Mouse (Mus musculus) hindbrain, embryonic 13.5 days (tissue): ENCODE measurements around the gene Atp5h. TPM values are rescaled to one million over a fixed set of nuclear protein-coding genes. Genes with fewer than 3 reads are reported as not detected.
A peak's percentile ranks its signal among the peaks of the same experiment; 100 is the strongest.

Experiments used
- ATAC-seq: fragments of 200-750 bp; cut with Nextera tagmentation; 2 replicates; pipeline ENCODE4 v1.8.0; 2017; ENCODE audit warnings: moderate TSS enrichment; ENCODE audit not compliant: low FRiP score
- H3K27ac ChIP-seq: fragments of 300-500 bp; sonication (generic); 2 replicates; pipeline ENCODE4 v1.5.1; 2015; ENCODE audit warnings: inconsistent platforms, mild to moderate bottlenecking, moderate library complexity
- H3K27me3 ChIP-seq: fragments of 300-500 bp; sonication (generic); 2 replicates; pipeline ENCODE4 v1.6.1; 2015; ENCODE audit warnings: mild to moderate bottlenecking, inconsistent platforms
- H3K36me3 ChIP-seq: fragments of 300-500 bp; sonication (generic); 2 replicates; pipeline ENCODE4 v1.6.1; 2015; ENCODE audit warnings: mild to moderate bottlenecking, inconsistent platforms
- H3K4me1 ChIP-seq: fragments of 300-500 bp; sonication (generic); replicated peaks from 2 replicates; pipeline ENCODE4 v1.6.1; 2015; ENCODE audit warnings: inconsistent platforms
- H3K4me2 ChIP-seq: fragments of 300-500 bp; sonication (generic); 2 replicates; pipeline ENCODE4 v1.6.1; 2015; ENCODE audit warnings: inconsistent platforms, mild to moderate bottlenecking, moderate library complexity
- H3K4me3 ChIP-seq: fragments of 300-500 bp; sonication (generic); 2 replicates; pipeline ENCODE4 v1.5.1; 2015; ENCODE audit warnings: mild to moderate bottlenecking, inconsistent platforms
- H3K9ac ChIP-seq: fragments of 300-500 bp; sonication (generic); 2 replicates; pipeline ENCODE4 v1.6.1; 2015; ENCODE audit warnings: mild to moderate bottlenecking, inconsistent platforms
- H3K9me3 ChIP-seq: fragments of 300-500 bp; sonication (generic); 2 replicates; pipeline ENCODE4 v1.6.1; 2016; ENCODE audit warnings: inconsistent platforms
- WGBS: fragments of 180-500 bp; shearing (Covaris S2); methylation state at CpG from one replicate; pipeline ENCODE4 v1.1.7; 2015; 5-methylcytosine and 5-hydroxymethylcytosine counted together
- microRNA-seq: library from miRNA; unstranded; fragments of <30 nt; microRNA quantifications from one replicate; pipeline ENCODE4, GENCODE M21; 2016
- polyA plus RNA-seq: library from polyadenylated mRNA; unstranded; fragments of >200 nt; fragmentation: Nextera tagmentation; extraction: Ambion mirVana; gene quantifications from 2 replicates; pipeline ENCODE4 v1.2.1, GENCODE M21; 2015

The Atp5h gene
- polyA plus RNA-seq, 1 experiment from 2014 or later: 956 TPM

- H3K27me3 ChIP-seq: peaks cover 42% of the 10 kb centered on the region
- WGBS: 48% methylated on average over 8 of the region's 8 CpGs
Measured at GRCm38 (mm10) chr11:115371354-115371753, 48.4 kb downstream of the Atp5h start.

GRCm38 (mm10) chr11:115370368-115370767 is 49.4 kb downstream of the Atp5h start:
- ATAC-seq: no peak
- WGBS: 57% methylated on average over 7 of the region's 7 CpGs

More at GRCm38 (mm10) chr11:115371354-115371753, 48.4 kb downstream of the Atp5h start:
- Histone ChIP-seq H3K4me2 (no peak overlapping the region), H3K4me1 (peaks cover 26% of the 10 kb centered on the region), H3K27ac (no peak overlapping the region), H3K4me3 (no peak overlapping the region), H3K9ac (no peak overlapping the region; the same call in 1 of the 2 replicates), H3K36me3 (no peaks in the 10 kb centered on the region), H3K9me3 (no peaks in the 10 kb centered on the region)
- no peak for ATAC-seq

GRCm38 (mm10) chr11:115367395-115367944 is 52.3 kb downstream of the Atp5h start, which contains the start of gene Hid1:
Gene Hid1 (minus strand): TSS chr11:115367756.
- Histone ChIP-seq H3K4me2 (peak within 1 kb of the TSS; percentile 93), H3K27ac (peak within 1 kb of the TSS; percentile 92)

More at GRCm38 (mm10) chr11:115370368-115370767, 49.4 kb downstream of the Atp5h start:
- peaks cover 39% of the 10 kb centered on the region for H3K27me3 ChIP-seq
- H3K4me1 ChIP-seq: peaks cover 36% of the 10 kb centered on the region
- H3K27ac ChIP-seq: no peak overlapping the region
- no peak overlapping the region for H3K4me3 ChIP-seq
- H3K36me3 ChIP-seq: no peaks in the 10 kb centered on the region
- H3K9ac ChIP-seq: no peak overlapping the region
- H3K9me3 ChIP-seq: no peaks in the 10 kb centered on the region
- H3K4me2 ChIP-seq: no peak overlapping the region

GRCm38 (mm10) chr11:115366706-115367394 is 52.9 kb downstream of the Atp5h start:
- WGBS: 1% methylated on average over 28 of the region's 28 CpGs
- peak; percentile 78 for ATAC-seq

More at GRCm38 (mm10) chr11:115367395-115367944, 52.3 kb downstream of the Atp5h start, which contains the start of gene Hid1:
- H3K4me3 ChIP-seq: peak within 1 kb of the TSS; percentile 76
- H3K9ac ChIP-seq: peak within 1 kb of the TSS; percentile 92
- H3K4me1 ChIP-seq: peaks cover 33% of the 10 kb centered on the region
- no peaks in the 10 kb centered on the region for H3K36me3 ChIP-seq
- no peaks in the 10 kb centered on the region for H3K9me3 ChIP-seq
- under 1% methylated on average over 30 of the region's 39 CpGs for WGBS
- peaks cover 37% of the 10 kb centered on the region; the same call in 1 of the 2 replicates for H3K27me3 ChIP-seq
- peak; percentile 54 for ATAC-seq

DNA sequence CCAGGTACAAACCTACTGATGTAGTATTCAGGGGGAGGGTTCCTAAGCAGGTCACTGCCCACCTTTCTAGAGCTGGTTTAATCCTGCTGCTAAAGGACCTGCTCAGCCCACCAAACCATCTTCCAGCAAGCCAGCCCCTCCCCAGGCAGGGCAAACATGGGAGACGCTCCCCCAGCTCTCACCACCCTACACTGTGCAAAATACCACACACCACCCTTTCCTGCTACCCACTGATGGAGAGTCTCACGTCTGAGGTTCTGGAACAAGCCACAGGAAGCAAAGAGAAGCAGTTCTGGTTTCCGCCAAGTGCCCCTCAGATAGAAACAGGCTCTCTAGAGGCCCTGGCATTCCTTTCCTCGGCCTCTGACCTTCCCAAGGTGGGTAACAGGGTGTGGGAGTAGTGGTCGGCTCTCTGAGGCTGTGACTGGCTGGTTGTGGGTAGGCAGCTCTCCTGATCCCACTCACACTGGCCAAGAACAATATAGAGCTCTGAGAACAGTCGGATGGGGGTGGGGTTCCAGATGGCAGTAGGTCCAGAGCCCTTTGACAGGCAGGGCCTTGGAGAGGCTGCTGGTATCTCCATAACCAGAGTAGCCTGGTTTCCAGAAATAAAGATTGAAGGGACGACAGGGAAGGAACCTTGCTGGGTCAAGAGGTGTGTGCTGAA is 53.6 kb downstream of the Atp5h start:
- H3K4me2 ChIP-seq: peak overlapping the region; percentile 93
- 44% methylated on average over 7 of the region's 7 CpGs for WGBS
- H3K9me3 ChIP-seq: no peaks in the 10 kb centered on the region
- peak overlapping the region; percentile 92 for H3K9ac ChIP-seq
- ATAC-seq: peak; percentile 57
- H3K27me3 ChIP-seq: peaks cover 30% of the 10 kb centered on the region; the same call in 1 of the 2 replicates
- peaks cover 33% of the 10 kb centered on the region for H3K4me1 ChIP-seq
- H3K36me3 ChIP-seq: no peaks in the 10 kb centered on the region
- peak overlapping the region; percentile 76 for H3K4me3 ChIP-seq
- H3K27ac ChIP-seq: peak overlapping the region; percentile 92

More at GRCm38 (mm10) chr11:115366706-115367394, 52.9 kb downstream of the Atp5h start:
- peaks cover 33% of the 10 kb centered on the region for H3K4me1 ChIP-seq
- peaks cover 31% of the 10 kb centered on the region; the same call in 1 of the 2 replicates for H3K27me3 ChIP-seq
- no peaks in the 10 kb centered on the region for H3K36me3 ChIP-seq
- peak overlapping the region; percentile 92 for H3K27ac ChIP-seq
- peak overlapping the region; percentile 92 for H3K9ac ChIP-seq
- peak overlapping the region; percentile 93 for H3K4me2 ChIP-seq
- peak overlapping the region; percentile 76 for H3K4me3 ChIP-seq
- H3K9me3 ChIP-seq: no peaks in the 10 kb centered on the region

Small RNAs within 50 kb of the gene (microRNA-seq; reads per million reads assigned to microRNA genes)
- not detected for gene Mir3968

Other genes with a start within 250 kb of the Atp5h start
- 11.2 and 12.1 TPM in 2 replicates for gene Tmem104, start 232.5 kb downstream of the Atp5h start, polyA plus RNA-seq
- gene Nat9, start 232.1 kb downstream of the Atp5h start, polyA plus RNA-seq: 21.5 and 22.0 TPM in 2 replicates
- 0.22 TPM in 2 replicates for gene Grin2c, start 152.7 kb downstream of the Atp5h start, polyA plus RNA-seq
- 18.1 and 20.8 TPM in 2 replicates for gene Fdxr, start 142.9 kb downstream of the Atp5h start, polyA plus RNA-seq
- gene Fads6, start 122.3 kb downstream of the Atp5h start, polyA plus RNA-seq: 0.73 and 0.79 TPM in 2 replicates
- gene Otop2, start 112.8 kb downstream of the Atp5h start, polyA plus RNA-seq: not detected in 2 replicates
- 0.06 and 0.14 TPM in 2 replicates for gene Ush1g, start 97.9 kb downstream of the Atp5h start, polyA plus RNA-seq
- gene Otop3, start 85.2 kb downstream of the Atp5h start, polyA plus RNA-seq: 1.00 and 1.1 TPM in 2 replicates
- 41.8 and 42.9 TPM in 2 replicates for gene Hid1, start 52.2 kb downstream of the Atp5h start, polyA plus RNA-seq
- 22.4 and 23.2 TPM in 2 replicates for gene Cdr2l, start 38.0 kb downstream of the Atp5h start, polyA plus RNA-seq
- gene Mrpl58, start 16.2 kb downstream of the Atp5h start, polyA plus RNA-seq: 196 and 205 TPM in 2 replicates
- gene Kctd2, start 166 bp upstream of the Atp5h start, polyA plus RNA-seq: 17.7 and 22.2 TPM in 2 replicates
- not detected in 2 replicates for gene Trim80, start 20.6 kb upstream of the Atp5h start, polyA plus RNA-seq
- gene Slc16a5, start 42.5 kb upstream of the Atp5h start, polyA plus RNA-seq: 0.19 TPM in 1 of 2 replicates, not detected in the other
- 16.9 and 18.0 TPM in 2 replicates for gene Armc7, start 55.7 kb upstream of the Atp5h start, polyA plus RNA-seq
- 104 and 105 TPM in 2 replicates for gene Nt5c, start 71.9 kb upstream of the Atp5h start, polyA plus RNA-seq
- 1,452 and 1,454 TPM in 2 replicates for gene Jpt1, start 94.4 kb upstream of the Atp5h start, polyA plus RNA-seq
- 1,174 and 1,182 TPM in 2 replicates for gene Sumo2, start 116.3 kb upstream of the Atp5h start, polyA plus RNA-seq
- 109 and 110 TPM in 2 replicates for gene Nup85, start 144.5 kb upstream of the Atp5h start, polyA plus RNA-seq
- 76.0 and 81.3 TPM in 2 replicates for gene Mrps7, start 184.0 kb upstream of the Atp5h start, polyA plus RNA-seq
- 33.6 and 35.6 TPM in 2 replicates for gene Gga3, start 184.1 kb upstream of the Atp5h start, polyA plus RNA-seq
- gene Mif4gd, start 193.0 kb upstream of the Atp5h start, polyA plus RNA-seq: 11.3 and 11.5 TPM in 2 replicates
- gene Slc25a19, start 208.3 kb upstream of the Atp5h start, polyA plus RNA-seq: 35.6 and 41.1 TPM in 2 replicates